Mouse (Mus musculus): Measurements from ENCODE around the gene Ndufa8. TPM values are rescaled to one million over a fixed set of nuclear protein-coding genes. Genes with fewer than 3 reads are reported as not detected.

The Ndufa8 gene
- polyA plus RNA-seq, 1 experiment from 2014 or later: 128 TPM

- Histone ChIP-seq H3K27ac (ENCODE audit: low read length) (no peak overlapping the region), H3K4me3 (ENCODE audit: low read depth, low read length) (no peak overlapping the region), H3K4me2 (ENCODE audit: low read depth, low read length) (no peak overlapping the region), H3K9me3 (replicated peaks; ENCODE audit: control insufficient read depth, low read length) (no peaks in the 10 kb centered on the region), H3K9ac (ENCODE audit: low read depth, low read length) (no peak overlapping the region), H3K4me1 (ENCODE audit: control insufficient read depth, low read depth, low read length) (no peaks in the 10 kb centered on the region), H3K27me3 (ENCODE audit: control insufficient read depth, insufficient read depth, low read depth, low read length) (no peaks in the 10 kb centered on the region), H3K36me3 (ENCODE audit: control insufficient read depth, insufficient read depth) (peaks cover 6% of the 10 kb centered on the region; the same call in 1 of the 2 replicates)
- WGBS (ENCODE audit: insufficient replicate concordance): 47% methylated on average over 7 of the region's 7 CpGs
- 0 out of 2 replicates have a peak, but pooled peaks have one; percentile 13 for ATAC-seq (ENCODE audit: low read depth)
Measured at GRCm38 (mm10) chr2:36032884-36033283, 16.3 kb downstream of the Ndufa8 start.

GRCm38 (mm10) chr2:36023291-36023690 lies 25.9 kb downstream of the Ndufa8 start:
- ATAC-seq (ENCODE audit: low read depth): no peak

GRCm38 (mm10) chr2:36021385-36022159 lies 27.6 kb downstream of the Ndufa8 start:
- 13% methylated on average over 32 of the region's 32 CpGs for WGBS (ENCODE audit: insufficient replicate concordance)

More at GRCm38 (mm10) chr2:36023291-36023690, 25.9 kb downstream of the Ndufa8 start:
- WGBS (ENCODE audit: insufficient replicate concordance): 45% methylated on average over 3 of the region's 3 CpGs
- peaks cover 9% of the 10 kb centered on the region; the same call in 1 of the 2 replicates for H3K27me3 ChIP-seq (ENCODE audit: control insufficient read depth, insufficient read depth, low read depth, low read length)
- no peaks in the 10 kb centered on the region for H3K4me1 ChIP-seq (ENCODE audit: control insufficient read depth, low read depth, low read length)
- H3K4me3 ChIP-seq (ENCODE audit: low read depth, low read length): no peak overlapping the region
- no peaks in the 10 kb centered on the region for H3K9me3 ChIP-seq (replicated peaks; ENCODE audit: control insufficient read depth, low read length)
- no peaks in the 10 kb centered on the region for H3K36me3 ChIP-seq (ENCODE audit: control insufficient read depth, insufficient read depth)
- H3K4me2 ChIP-seq (ENCODE audit: low read depth, low read length): no peak overlapping the region
- H3K27ac ChIP-seq (ENCODE audit: low read length): no peak overlapping the region
- H3K9ac ChIP-seq (ENCODE audit: low read depth, low read length): no peak overlapping the region

GRCm38 (mm10) chr2:36013010-36013409 lies 36.2 kb downstream of the Ndufa8 start:
- peak; percentile 32; the same call in 1 of the 2 replicates for ATAC-seq (ENCODE audit: low read depth)
- WGBS (ENCODE audit: insufficient replicate concordance): 41% methylated on average over 12 of the region's 12 CpGs
- Histone ChIP-seq H3K4me1 (ENCODE audit: control insufficient read depth, low read depth, low read length) (no peaks in the 10 kb centered on the region; the same call in 1 of the 2 replicates), H3K27me3 (ENCODE audit: control insufficient read depth, insufficient read depth, low read depth, low read length) (peaks cover 21% of the 10 kb centered on the region), H3K9me3 (replicated peaks; ENCODE audit: control insufficient read depth, low read length) (no peaks in the 10 kb centered on the region), H3K4me2 (ENCODE audit: low read depth, low read length) (no peak overlapping the region), H3K4me3 (ENCODE audit: low read depth, low read length) (no peak overlapping the region), H3K27ac (ENCODE audit: low read length) (no peak overlapping the region), H3K9ac (ENCODE audit: low read depth, low read length) (no peak overlapping the region), H3K36me3 (ENCODE audit: control insufficient read depth, insufficient read depth) (no peaks in the 10 kb centered on the region)

More at GRCm38 (mm10) chr2:36021385-36022159, 27.6 kb downstream of the Ndufa8 start:
- Histone ChIP-seq H3K27me3 (ENCODE audit: control insufficient read depth, insufficient read depth, low read depth, low read length) (peaks cover 9% of the 10 kb centered on the region; the same call in 1 of the 2 replicates), H3K9me3 (replicated peaks; ENCODE audit: control insufficient read depth, low read length) (no peaks in the 10 kb centered on the region), H3K4me2 (ENCODE audit: low read depth, low read length) (peak overlapping the region; percentile 27; the same call in 1 of the 2 replicates), H3K36me3 (ENCODE audit: control insufficient read depth, insufficient read depth) (no peaks in the 10 kb centered on the region), H3K4me3 (ENCODE audit: low read depth, low read length) (no peak overlapping the region), H3K9ac (ENCODE audit: low read depth, low read length) (no peak overlapping the region), H3K4me1 (ENCODE audit: control insufficient read depth, low read depth, low read length) (no peaks in the 10 kb centered on the region), H3K27ac (ENCODE audit: low read length) (no peak overlapping the region)
- ATAC-seq (ENCODE audit: low read depth): no peak

- Histone ChIP-seq H3K27ac (ENCODE audit: low read length) (no peak overlapping the region), H3K4me1 (ENCODE audit: control insufficient read depth, low read depth, low read length) (no peaks in the 10 kb centered on the region; the same call in 1 of the 2 replicates), H3K4me3 (ENCODE audit: low read depth, low read length) (peak overlapping the region; percentile 42), H3K9me3 (replicated peaks; ENCODE audit: control insufficient read depth, low read length) (no peaks in the 10 kb centered on the region), H3K27me3 (ENCODE audit: control insufficient read depth, insufficient read depth, low read depth, low read length) (peaks cover 21% of the 10 kb centered on the region), H3K36me3 (ENCODE audit: control insufficient read depth, insufficient read depth) (no peaks in the 10 kb centered on the region), H3K4me2 (ENCODE audit: low read depth, low read length) (peak overlapping the region; percentile 58), H3K9ac (ENCODE audit: low read depth, low read length) (no peak overlapping the region)
- under 1% methylated on average over 43 of the region's 44 CpGs for WGBS (ENCODE audit: insufficient replicate concordance)
- no peak for ATAC-seq (ENCODE audit: low read depth)
Measured at GRCm38 (mm10) chr2:36011331-36011825, 37.8 kb downstream of the Ndufa8 start.

- Histone ChIP-seq H3K27ac (ENCODE audit: low read length) (no peak overlapping the region), H3K27me3 (ENCODE audit: control insufficient read depth, insufficient read depth, low read depth, low read length) (peaks cover 21% of the 10 kb centered on the region), H3K4me2 (ENCODE audit: low read depth, low read length) (no peak overlapping the region), H3K9ac (ENCODE audit: low read depth, low read length) (no peak overlapping the region), H3K9me3 (replicated peaks; ENCODE audit: control insufficient read depth, low read length) (no peaks in the 10 kb centered on the region), H3K4me3 (ENCODE audit: low read depth, low read length) (no peak overlapping the region), H3K4me1 (ENCODE audit: control insufficient read depth, low read depth, low read length) (no peaks in the 10 kb centered on the region; the same call in 1 of the 2 replicates), H3K36me3 (ENCODE audit: control insufficient read depth, insufficient read depth) (no peaks in the 10 kb centered on the region)
- no peak for ATAC-seq (ENCODE audit: low read depth)
- WGBS (ENCODE audit: insufficient replicate concordance): 44% methylated on average over 8 of the region's 8 CpGs
Measured at GRCm38 (mm10) chr2:36010579-36010978, 38.6 kb downstream of the Ndufa8 start.

GRCm38 (mm10) chr2:36009386-36009785 lies 39.8 kb downstream of the Ndufa8 start:
- Histone ChIP-seq H3K9me3 (replicated peaks; ENCODE audit: control insufficient read depth, low read length) (no peaks in the 10 kb centered on the region), H3K4me2 (ENCODE audit: low read depth, low read length) (no peak overlapping the region), H3K36me3 (ENCODE audit: control insufficient read depth, insufficient read depth) (no peaks in the 10 kb centered on the region), H3K4me1 (ENCODE audit: control insufficient read depth, low read depth, low read length) (no peaks in the 10 kb centered on the region; the same call in 1 of the 2 replicates), H3K27ac (ENCODE audit: low read length) (no peak overlapping the region), H3K27me3 (ENCODE audit: control insufficient read depth, insufficient read depth, low read depth, low read length) (peaks cover 21% of the 10 kb centered on the region), H3K9ac (ENCODE audit: low read depth, low read length) (no peak overlapping the region), H3K4me3 (ENCODE audit: low read depth, low read length) (no peak overlapping the region)
- WGBS (ENCODE audit: insufficient replicate concordance): 23% methylated on average over 4 of the region's 4 CpGs
- ATAC-seq (ENCODE audit: low read depth): no peak

- no peaks in the 10 kb centered on the region for H3K36me3 ChIP-seq (ENCODE audit: control insufficient read depth, insufficient read depth)
- 20% methylated on average over 1 of the region's 1 CpGs for WGBS (ENCODE audit: insufficient replicate concordance)
- no peak for ATAC-seq (ENCODE audit: low read depth)
- no peak overlapping the region for H3K9ac ChIP-seq (ENCODE audit: low read depth, low read length)
- no peaks in the 10 kb centered on the region; the same call in 1 of the 2 replicates for H3K4me1 ChIP-seq (ENCODE audit: control insufficient read depth, low read depth, low read length)
- H3K9me3 ChIP-seq (replicated peaks; ENCODE audit: control insufficient read depth, low read length): no peaks in the 10 kb centered on the region
- peaks cover 21% of the 10 kb centered on the region for H3K27me3 ChIP-seq (ENCODE audit: control insufficient read depth, insufficient read depth, low read depth, low read length)
- H3K4me3 ChIP-seq (ENCODE audit: low read depth, low read length): no peak overlapping the region
- no peak overlapping the region for H3K4me2 ChIP-seq (ENCODE audit: low read depth, low read length)
- H3K27ac ChIP-seq (ENCODE audit: low read length): no peak overlapping the region
Measured at GRCm38 (mm10) chr2:36008071-36008470, 41.1 kb downstream of the Ndufa8 start.

- no peaks in the 10 kb centered on the region for H3K9me3 ChIP-seq (replicated peaks; ENCODE audit: control insufficient read depth, low read length)
- no peaks in the 10 kb centered on the region for H3K4me1 ChIP-seq (ENCODE audit: control insufficient read depth, low read depth, low read length)
- H3K4me3 ChIP-seq (ENCODE audit: low read depth, low read length): no peak overlapping the region
- no peak overlapping the region for H3K27ac ChIP-seq (ENCODE audit: low read length)
- WGBS (ENCODE audit: insufficient replicate concordance): 35% methylated on average over 6 of the region's 6 CpGs
- no peak overlapping the region for H3K4me2 ChIP-seq (ENCODE audit: low read depth, low read length)
- H3K9ac ChIP-seq (ENCODE audit: low read depth, low read length): no peak overlapping the region
- no peaks in the 10 kb centered on the region; the same call in 1 of the 2 replicates for H3K27me3 ChIP-seq (ENCODE audit: control insufficient read depth, insufficient read depth, low read depth, low read length)
- no peak for ATAC-seq (ENCODE audit: low read depth)
- H3K36me3 ChIP-seq (ENCODE audit: control insufficient read depth, insufficient read depth): no peaks in the 10 kb centered on the region
Measured at GRCm38 (mm10) chr2:36002188-36002587, 47.0 kb downstream of the Ndufa8 start.
